Mouse (Mus musculus): ENCODE measurements around the gene Spsb1. TPM values are rescaled to one million over a fixed set of nuclear protein-coding genes. Genes with fewer than 3 reads are reported as not detected.

Spsb1 gene
- polyA plus RNA-seq, 1 experiment from 2014 or later: 23.3 TPM

DNA sequence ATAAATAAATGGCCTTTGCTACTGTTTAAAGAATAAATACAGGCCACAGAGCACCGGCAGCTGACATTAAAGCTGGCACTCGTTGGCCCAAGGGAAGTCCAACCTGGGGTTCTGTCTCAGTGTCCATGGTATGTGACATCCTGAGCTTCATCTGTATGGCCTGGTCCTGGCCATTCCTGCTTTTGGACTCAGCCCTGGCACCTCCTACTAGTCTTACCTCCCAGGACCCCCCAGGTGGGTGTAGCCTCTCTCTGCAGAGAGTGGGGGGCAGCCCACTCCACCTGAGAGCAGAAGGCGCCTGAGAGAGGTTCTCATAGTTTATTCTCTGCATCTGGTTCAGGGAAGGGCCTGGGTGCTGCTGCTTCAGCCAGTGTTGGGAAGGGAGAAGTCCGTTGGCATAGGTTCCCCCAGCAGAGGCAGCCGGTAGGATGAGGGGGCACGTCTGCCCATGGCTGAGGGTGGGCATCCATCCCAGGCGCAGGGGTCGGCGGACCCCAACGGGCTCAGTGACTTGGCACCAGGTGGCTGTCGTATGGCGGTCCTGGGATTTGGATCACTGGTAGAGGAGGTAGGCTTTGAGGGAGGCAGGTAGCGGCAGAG is 57.1 kb downstream of the Spsb1 start:
- ATAC-seq (no peak), DNase-seq (ENCODE audit: low read depth, low spot score) (no peak)
- no peaks in the 10 kb centered on the region for H3K27me3 ChIP-seq
- in situ Hi-C loops (cut with MboI; ENCODE audit: low pct_unique_long_range_greater_than_20kb): no loop called here
- ChIA-PET POLR2A (no interaction called here), CTCF (no interaction called here)
- no peak for TF ChIP-seq CTCF (IDR thresholded peaks at IDR 0.05)

DNA sequence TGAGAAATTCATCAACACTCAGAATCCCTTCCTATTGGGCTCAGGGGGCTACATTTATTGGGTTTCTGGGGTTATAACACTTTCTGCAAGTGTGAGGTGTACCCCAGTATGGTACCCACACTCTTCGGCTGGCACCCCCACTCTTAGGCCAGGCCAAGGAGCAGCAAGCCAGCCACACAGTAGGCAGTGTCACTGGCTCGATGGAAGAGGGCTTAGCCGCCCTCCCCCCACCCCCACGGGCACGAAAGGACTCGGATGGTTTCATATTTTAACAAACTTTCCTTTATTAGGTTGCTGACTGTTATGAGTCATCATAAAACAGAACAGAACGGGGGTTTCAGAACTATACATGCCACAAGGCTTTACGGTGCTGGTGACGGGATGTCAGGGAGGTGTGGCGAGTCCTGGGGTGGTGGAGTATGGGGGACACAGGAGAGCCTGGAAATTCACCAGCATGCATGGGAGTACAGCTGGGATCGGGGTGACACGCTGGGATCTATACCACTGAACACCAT is 58.8 kb downstream of the Spsb1 start:
- in situ Hi-C loops (cut with MboI; ENCODE audit: low pct_unique_long_range_greater_than_20kb): no loop called here
- POLR2A ChIA-PET: interaction anchor here (0.6 to 0.9 kb wide), 2 partner anchors 12 to 40 kb away, joined by 3 to 4 read pairs; no protein-coding TSS in a partner anchor
- no peak for TF ChIP-seq CTCF (IDR thresholded peaks at IDR 0.05)
- H3K27me3 ChIP-seq: no peaks in the 10 kb centered on the region
- ATAC-seq: no peak
- no peak for DNase-seq (ENCODE audit: low read depth, low spot score)
- CTCF ChIA-PET: no interaction called here

DNA sequence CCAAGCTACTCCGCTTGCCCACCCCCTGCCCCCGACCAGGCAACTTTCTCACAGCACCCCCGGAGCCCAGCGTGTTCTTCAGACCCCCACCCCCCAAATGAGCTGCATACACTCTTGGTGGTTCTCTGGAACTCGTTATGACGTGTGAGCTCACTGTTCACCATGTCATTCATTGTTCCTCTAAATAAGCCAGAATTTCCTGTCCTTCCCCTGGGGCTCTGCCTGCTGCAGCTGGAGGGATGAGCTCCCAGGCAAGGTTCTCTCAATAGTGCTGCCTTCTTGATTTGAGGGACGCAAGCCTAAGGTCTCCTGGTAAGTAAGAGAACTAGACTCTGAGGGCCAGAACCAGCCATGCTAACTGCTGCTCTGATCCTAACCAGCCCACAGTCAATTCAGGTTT is 59.6 kb downstream of the Spsb1 start:
- POLR2A ChIA-PET: interaction anchor here (0.9 kb wide), 1 partner anchor 12 kb away, joined by 3 read pairs; no protein-coding TSS in a partner anchor
- ATAC-seq: no peak
- in situ Hi-C loops (cut with MboI; ENCODE audit: low pct_unique_long_range_greater_than_20kb): no loop called here
- no peaks in the 10 kb centered on the region for H3K27me3 ChIP-seq
- no peak for DNase-seq (ENCODE audit: low read depth, low spot score)
- TF ChIP-seq CTCF (IDR thresholded peaks at IDR 0.05): no peak
- CTCF ChIA-PET: no interaction called here

DNA sequence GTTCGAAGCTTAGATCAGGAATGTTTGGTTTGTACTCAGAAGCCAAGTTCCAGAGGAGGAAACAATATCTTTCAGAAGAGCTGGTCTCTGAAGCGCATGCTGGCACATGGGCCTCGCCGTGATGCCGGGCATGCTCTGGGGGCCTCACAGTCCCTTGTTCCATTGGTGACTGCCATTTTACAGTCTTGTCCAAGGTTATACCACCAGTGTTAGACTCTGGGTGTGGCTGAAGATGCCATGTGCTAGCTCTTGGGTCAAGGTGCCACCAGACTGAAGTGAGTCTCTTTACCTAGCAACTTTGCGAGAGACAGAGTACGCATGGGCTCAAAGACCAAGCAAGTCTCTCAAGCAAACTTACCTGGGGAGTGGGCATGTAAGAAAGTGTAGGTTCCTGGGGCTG is 60.5 kb downstream of the Spsb1 start:
- no peak for ATAC-seq
- no peaks in the 10 kb centered on the region for H3K27me3 ChIP-seq
- in situ Hi-C loops (cut with MboI; ENCODE audit: low pct_unique_long_range_greater_than_20kb): no loop called here
- no peak for DNase-seq (ENCODE audit: low read depth, low spot score)
- no peak for TF ChIP-seq CTCF (IDR thresholded peaks at IDR 0.05)
- CTCF ChIA-PET: no interaction called here
- POLR2A ChIA-PET: interaction anchor here (1.4 kb wide), 1 partner anchor 9 kb away, joined by 3 read pairs; no protein-coding TSS in a partner anchor

DNA sequence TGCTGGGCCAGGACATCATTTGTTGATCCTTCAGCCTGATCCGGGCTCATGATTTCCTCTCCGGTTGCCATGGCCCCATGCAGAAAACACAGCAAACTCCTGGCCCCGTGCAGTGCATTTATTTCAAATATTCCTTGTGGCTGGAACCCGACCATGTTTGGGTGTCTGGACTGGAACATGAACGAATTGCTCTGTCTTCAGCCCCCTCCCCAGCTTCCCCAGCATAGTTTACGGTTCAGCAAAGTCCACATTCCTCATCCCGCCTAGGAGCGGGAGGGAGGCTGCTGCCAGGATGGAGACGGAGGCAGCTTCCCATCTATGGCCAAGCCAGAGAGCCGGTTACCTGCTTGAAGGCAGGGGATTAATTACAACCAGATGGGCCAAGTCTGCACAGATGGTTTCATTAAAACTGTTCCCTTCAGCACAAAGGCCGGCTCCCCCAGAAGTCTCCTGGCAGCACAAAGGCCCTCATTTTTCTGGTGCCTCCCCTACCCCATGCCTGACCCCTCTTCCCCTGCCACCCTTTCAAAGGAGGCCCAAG is 61.2 kb downstream of the Spsb1 start:
- CTCF ChIA-PET: no interaction called here
- ATAC-seq (no peak), DNase-seq (ENCODE audit: low read depth, low spot score) (no peak)
- POLR2A ChIA-PET: interaction anchor here (1.4 kb wide), 1 partner anchor 9 kb away, joined by 3 read pairs; no protein-coding TSS in a partner anchor
- no peak for TF ChIP-seq CTCF (IDR thresholded peaks at IDR 0.05)
- no peaks in the 10 kb centered on the region for H3K27me3 ChIP-seq
- in situ Hi-C loops (cut with MboI; ENCODE audit: low pct_unique_long_range_greater_than_20kb): no loop called here

DNA sequence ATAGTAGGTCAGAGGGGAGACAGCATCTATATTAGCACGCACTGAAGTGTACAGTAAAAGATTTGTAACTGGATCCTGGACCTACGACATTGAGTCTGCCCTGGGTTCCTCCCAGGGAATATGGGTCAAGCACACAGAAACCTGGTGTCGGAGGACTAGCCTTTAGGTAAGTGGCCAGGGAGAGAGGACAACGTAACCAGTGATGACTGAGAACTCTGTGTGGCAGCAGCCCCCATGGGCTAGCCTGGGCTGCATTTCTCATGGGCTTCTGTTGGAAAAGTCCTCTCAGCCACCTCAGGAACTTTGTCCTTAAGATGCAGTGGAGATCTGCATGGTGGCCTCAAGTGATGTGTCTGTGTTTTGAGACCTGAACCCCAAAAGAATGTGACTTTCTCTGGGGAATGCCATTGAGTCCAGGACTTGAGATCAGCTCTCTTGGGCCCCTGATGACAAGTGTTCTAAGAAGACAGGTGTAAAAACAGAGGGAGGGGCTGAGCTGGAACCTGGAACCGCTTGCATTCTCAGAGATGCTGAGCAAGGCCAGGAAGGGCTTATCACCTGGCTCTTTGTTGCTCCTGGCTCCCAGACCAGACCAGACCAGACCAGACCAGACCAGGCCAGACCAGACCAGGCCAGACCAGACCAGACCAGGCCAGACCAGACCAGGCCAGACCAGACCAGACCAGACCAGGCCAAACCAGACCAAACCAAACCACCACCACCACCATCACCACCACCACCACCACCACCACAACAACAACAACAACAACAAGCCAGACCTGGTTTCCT is 63.5 kb downstream of the Spsb1 start:
- DNase-seq (ENCODE audit: low read depth, low spot score): no peak
- in situ Hi-C loops (cut with MboI; ENCODE audit: low pct_unique_long_range_greater_than_20kb): no loop called here
- no peaks in the 10 kb centered on the region for H3K27me3 ChIP-seq
- ChIA-PET CTCF (interaction anchor here (0.9 kb wide), 1 partner anchor 11 kb away, joined by 3 read pairs; no protein-coding TSS in a partner anchor), POLR2A (interaction anchor here (0.8 kb wide), 1 partner anchor 16 kb away, joined by 3 read pairs; no protein-coding TSS in a partner anchor)
- TF ChIP-seq CTCF (IDR thresholded peaks at IDR 0.05): no peak
- no peak for ATAC-seq

DNA sequence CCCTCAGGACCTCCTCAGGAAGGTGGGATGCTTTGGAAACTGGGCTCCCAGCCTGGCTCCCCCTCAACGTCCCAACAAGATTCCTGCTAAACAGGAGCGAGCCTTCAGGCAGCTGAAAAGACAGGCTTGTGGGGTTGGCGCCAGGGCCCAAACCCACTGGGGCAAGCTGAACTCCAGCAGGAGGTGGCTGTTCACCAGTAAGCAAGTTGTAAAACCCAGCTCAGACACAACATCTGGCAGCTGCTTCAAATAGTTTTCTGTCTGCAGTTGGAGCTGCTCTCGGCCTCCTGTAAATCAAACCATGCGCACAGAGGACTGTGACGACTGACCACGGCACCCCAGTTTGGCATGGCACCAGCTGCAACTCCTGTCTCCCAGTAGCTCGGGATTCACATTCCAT is 64.3 kb downstream of the Spsb1 start:
- in situ Hi-C loops (cut with MboI; ENCODE audit: low pct_unique_long_range_greater_than_20kb): no loop called here
- DNase-seq (ENCODE audit: low read depth, low spot score): no peak
- ChIA-PET CTCF (interaction anchor here (0.9 kb wide), 1 partner anchor 11 kb away, joined by 3 read pairs; no protein-coding TSS in a partner anchor), POLR2A (interaction anchor here (0.8 kb wide), 1 partner anchor 17 kb away, joined by 3 read pairs; no protein-coding TSS in a partner anchor)
- ATAC-seq: no peak
- no peak for TF ChIP-seq CTCF (IDR thresholded peaks at IDR 0.05)
- H3K27me3 ChIP-seq: no peaks in the 10 kb centered on the region

DNA sequence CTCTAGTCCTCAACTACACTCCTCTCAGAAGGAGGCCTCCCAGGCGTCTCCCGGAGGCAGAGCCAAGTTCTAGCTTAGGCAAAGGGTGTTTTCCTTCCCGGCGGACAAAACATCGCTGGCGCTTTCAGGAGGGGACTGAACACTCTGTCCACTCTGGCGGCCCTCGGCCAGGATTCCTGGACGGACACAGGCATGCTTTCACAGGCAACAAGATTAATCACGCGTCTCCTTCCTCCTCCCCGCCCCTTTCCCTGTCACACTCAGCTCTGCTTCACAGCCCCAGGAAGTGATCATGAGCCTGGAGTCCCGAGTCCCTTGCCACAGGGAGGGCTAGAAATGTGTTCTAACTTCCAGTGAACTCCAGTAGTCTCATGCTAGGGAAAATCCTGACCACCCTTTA is 65.0 kb downstream of the Spsb1 start:
- ChIA-PET POLR2A (interaction anchor here (0.7 kb wide), 1 partner anchor 13 kb away, joined by 3 read pairs; no protein-coding TSS in a partner anchor), CTCF (interaction anchor here (1.3 kb wide), 1 partner anchor 12 kb away, joined by 3 read pairs; no protein-coding TSS in a partner anchor)
- TF ChIP-seq CTCF (IDR thresholded peaks at IDR 0.05): no peak
- in situ Hi-C loops (cut with MboI; ENCODE audit: low pct_unique_long_range_greater_than_20kb): no loop called here
- H3K27me3 ChIP-seq: no peaks in the 10 kb centered on the region
- DNase-seq (ENCODE audit: low read depth, low spot score) (no peak), ATAC-seq (no peak)

DNA sequence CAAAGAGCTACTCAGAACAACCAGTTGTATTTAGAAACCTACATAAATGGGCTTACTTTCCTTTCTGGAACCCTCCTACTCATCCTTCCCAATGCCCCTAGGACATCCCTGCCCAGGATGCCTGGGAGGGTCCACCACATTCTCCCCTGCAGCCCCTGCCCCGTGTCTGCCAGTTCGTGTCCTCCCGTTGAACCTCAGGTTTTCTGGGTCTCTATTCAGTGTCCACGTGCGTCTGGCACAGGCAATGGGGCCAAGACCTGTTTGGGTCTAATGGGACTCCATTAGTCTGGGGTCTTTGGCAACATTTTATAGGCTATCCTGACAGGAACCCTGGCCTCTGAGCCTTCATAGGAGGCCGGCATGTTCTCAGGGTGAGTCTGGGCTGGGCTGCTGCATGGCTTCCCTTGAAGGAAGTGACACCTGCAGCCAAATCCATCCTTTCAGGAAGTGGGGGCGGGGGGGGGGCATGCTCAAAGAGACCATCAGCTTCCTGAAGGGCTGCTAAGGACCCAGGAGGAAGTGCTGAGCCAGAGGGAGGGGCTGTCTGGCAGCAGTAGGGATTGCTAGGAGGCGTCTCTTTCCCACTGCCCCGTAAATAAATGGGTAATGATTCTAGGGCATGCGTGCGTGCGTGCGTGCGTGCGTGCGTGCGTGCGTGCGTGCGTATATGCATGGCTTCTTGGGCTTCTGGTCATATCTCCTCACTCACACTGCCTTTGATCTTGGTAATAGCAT is 65.9 kb downstream of the Spsb1 start:
- POLR2A ChIA-PET: interaction anchor here (0.7 kb wide), 1 partner anchor 14 kb away, joined by 3 read pairs; no protein-coding TSS in a partner anchor
- TF ChIP-seq CTCF (IDR thresholded peaks at IDR 0.05): no peak
- DNase-seq (ENCODE audit: low read depth, low spot score) (no peak), ATAC-seq (no peak)
- in situ Hi-C loops (cut with MboI; ENCODE audit: low pct_unique_long_range_greater_than_20kb): no loop called here
- H3K27me3 ChIP-seq: no peaks in the 10 kb centered on the region
- CTCF ChIA-PET: interaction anchor here (1.3 kb wide), 1 partner anchor 11 kb away, joined by 3 read pairs; no protein-coding TSS in a partner anchor

DNA sequence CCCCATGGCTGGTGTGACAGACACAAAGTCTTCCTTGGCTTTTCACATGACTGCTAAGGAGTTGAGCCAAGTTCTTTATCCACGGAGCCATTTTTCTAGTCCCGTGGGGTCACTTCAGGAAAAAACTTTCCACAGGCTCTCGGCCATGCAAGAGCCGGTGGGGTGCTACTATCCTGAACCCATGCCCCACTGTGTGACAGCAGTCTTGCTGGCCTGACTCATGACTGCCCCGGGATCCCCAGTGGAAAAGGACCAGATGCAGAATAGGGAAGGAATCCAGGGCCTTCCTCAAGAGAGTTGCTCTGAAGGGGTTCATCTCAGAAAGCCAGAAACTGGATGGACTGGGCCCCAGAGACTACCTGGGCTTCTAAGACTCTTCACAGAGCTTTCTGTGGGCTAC is 66.7 kb downstream of the Spsb1 start:
- no peak for TF ChIP-seq CTCF (IDR thresholded peaks at IDR 0.05)
- ChIA-PET POLR2A (no interaction called here), CTCF (no interaction called here)
- ATAC-seq (no peak), DNase-seq (ENCODE audit: low read depth, low spot score) (no peak)
- in situ Hi-C loops (cut with MboI; ENCODE audit: low pct_unique_long_range_greater_than_20kb): no loop called here
- H3K27me3 ChIP-seq: no peaks in the 10 kb centered on the region
